Mouse (Mus musculus): ENCODE measurements around the gene Vmn1r37.
"Not testable (repeated sequence)": the region's sequence is repeated elsewhere in the genome, so short reads cannot be mapped to it uniquely, and the experiment has no call there.

Gene Vmn1r37

GRCm38 (mm10) chr6:66729082-66729481 lies at the start of gene Vmn1r37:
Vmn1r37 (plus strand) TSS chr6:66729382.
- not testable (repeated sequence) for DNase-seq (ENCODE audit: low spot score in 2 of 2)

DNA sequence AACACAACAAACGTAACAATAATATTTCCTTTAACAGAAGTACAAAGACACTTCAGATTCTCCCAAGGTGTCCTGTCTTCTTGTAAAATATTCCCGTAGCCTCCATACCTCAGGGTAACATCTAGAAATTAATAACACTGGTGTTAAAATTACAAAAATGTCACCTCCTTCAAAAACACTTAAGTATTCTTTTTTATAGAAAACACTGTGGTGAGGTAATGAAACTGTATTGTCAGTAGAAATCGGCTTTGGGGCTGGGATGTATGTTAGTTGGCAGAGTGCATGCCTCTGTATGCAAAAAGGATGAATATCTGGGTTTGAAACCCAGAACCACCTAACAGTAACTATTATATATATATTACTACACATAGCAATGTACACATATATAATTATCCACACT lies 43.4 kb upstream of the Vmn1r37 start, which contains the start of gene Vmn1r35:
TSS of gene Vmn1r35 (minus strand) at position 101 of the 400 bp plus-strand sequence.
- DNase-seq (ENCODE audit: low spot score in 2 of 2): no peak

GRCm38 (mm10) chr6:66708901-66709300 lies 20.3 kb upstream of the Vmn1r37 start:
- DNase-seq (ENCODE audit: low spot score in 2 of 2): no peak

GRCm38 (mm10) chr6:66713854-66714253 lies 15.3 kb upstream of the Vmn1r37 start:
- no peak for DNase-seq (ENCODE audit: low spot score in 2 of 2)

GRCm38 (mm10) chr6:66719068-66719467 lies 10.1 kb upstream of the Vmn1r37 start, which contains the start of gene Vmn1r36:
Vmn1r36 (minus strand) TSS chr6:66719168.
- DNase-seq (ENCODE audit: low spot score in 2 of 2): not testable (repeated sequence)

- DNase-seq (ENCODE audit: low spot score in 2 of 2): not testable (repeated sequence)
These were observed 53.3 kb downstream of the Vmn1r37 start, which contains the start of gene Vmn1r38 for GRCm38 (mm10) chr6:66782527-66782926. Vmn1r38 (minus strand) TSS chr6:66782627.
